Mouse (Mus musculus) liver, postnatal 0 days (tissue): ENCODE measurements around the gene Mipol1.

Experiments
- CTCF ChIP-seq: sonication (generic); IDR thresholded peaks from 2 replicates; pipeline ENCODE4 v1.5.1; 2016; ENCODE audit warnings: antibody characterized with exemption, low read depth
- EP300 ChIP-seq: IDR thresholded peaks from 2 replicates; pipeline ENCODE4 v1.6.1; 2016; ENCODE audit warnings: antibody characterized with exemption, low read depth, mild to moderate bottlenecking

GRCm38 (mm10) chr12:57364027-57364426 lies 133.8 kb downstream of the Mipol1 start:
- TF ChIP-seq CTCF = no peak
- no peak for TF ChIP-seq EP300
